Mouse (Mus musculus) embryonic facial prominence, embryonic 11.5 days (tissue): ENCODE results near the gene Abraxas2. TPM values are rescaled to one million over a fixed set of nuclear protein-coding genes. Genes with fewer than 3 reads are reported as not detected.

Experiments used
- ATAC-seq: fragments of 200-750 bp; cut with Nextera tagmentation; replicated peaks from 2 replicates; pipeline ENCODE4 v1.8.0; 2017; ENCODE audit warnings: low read depth; ENCODE audit not compliant: insufficient number of reproducible peaks, low FRiP score, low TSS enrichment
- DNase-seq: peaks from one replicate; pipeline ENCODE4 v3.0.0-alpha.2; 2015; ENCODE audit warnings: low spot score
- H3K27ac ChIP-seq: fragments of 300-500 bp; sonication (generic); replicated peaks from 2 replicates; pipeline ENCODE4 v1.5.1; 2014; ENCODE audit warnings: mild to moderate bottlenecking, low read depth, low read length, control low read depth
- H3K27me3 ChIP-seq: fragments of 300-500 bp; sonication (generic); 2 replicates; pipeline ENCODE4 v1.6.1; 2014; ENCODE audit warnings: mild to moderate bottlenecking, low read length, moderate library complexity, mixed read lengths; ENCODE audit not compliant: control insufficient read depth, insufficient read depth
- H3K36me3 ChIP-seq: fragments of 300-500 bp; sonication (generic); replicated peaks from 2 replicates; pipeline ENCODE4 v1.6.1; 2014; ENCODE audit warnings: low read depth, mild to moderate bottlenecking, low read length, moderate library complexity, mixed read lengths; ENCODE audit not compliant: control insufficient read depth, insufficient read depth
- H3K4me1 ChIP-seq: fragments of 300-500 bp; sonication (generic); 2 replicates; pipeline ENCODE4 v1.6.1; 2014; ENCODE audit warnings: low read length, mixed read lengths; ENCODE audit not compliant: control insufficient read depth, insufficient read depth
- H3K4me2 ChIP-seq: fragments of 300-500 bp; sonication (generic); 2 replicates; pipeline ENCODE4 v1.6.1; 2014; ENCODE audit warnings: low read depth, mild to moderate bottlenecking, control low read depth, low read length, moderate library complexity
- H3K4me3 ChIP-seq: fragments of 300-500 bp; sonication (generic); 2 replicates; pipeline ENCODE4 v1.5.1; 2014; ENCODE audit warnings: low read depth, low read length, control low read depth
- H3K9ac ChIP-seq: fragments of 300-500 bp; sonication (generic); replicated peaks from 2 replicates; pipeline ENCODE4 v1.6.1; 2014; ENCODE audit warnings: mild to moderate bottlenecking, control low read depth, low read length
- H3K9me3 ChIP-seq: fragments of 300-500 bp; sonication (generic); replicated peaks from 2 replicates; pipeline ENCODE4 v1.6.1; 2016; ENCODE audit warnings: mild to moderate bottlenecking, low read length, inconsistent platforms, mixed read lengths; ENCODE audit not compliant: control insufficient read depth
- WGBS: fragments of 180-500 bp; shearing (Covaris S2); extraction: QIAGEN DNeasy Blood & Tissue Kit; methylation state at CpG from one replicate; pipeline ENCODE4 v1.1.7; 2014; 5-methylcytosine and 5-hydroxymethylcytosine counted together
- polyA plus RNA-seq: library from polyadenylated mRNA; unstranded; fragments of >200 nt; fragmentation: Nextera tagmentation; extraction: Ambion mirVana; gene quantifications from 2 replicates; pipeline ENCODE4 v1.2.1, GENCODE M21; 2014

Gene Abraxas2
- polyA plus RNA-seq, 1 experiment from 2014 or later: 41.3 TPM

DNA sequence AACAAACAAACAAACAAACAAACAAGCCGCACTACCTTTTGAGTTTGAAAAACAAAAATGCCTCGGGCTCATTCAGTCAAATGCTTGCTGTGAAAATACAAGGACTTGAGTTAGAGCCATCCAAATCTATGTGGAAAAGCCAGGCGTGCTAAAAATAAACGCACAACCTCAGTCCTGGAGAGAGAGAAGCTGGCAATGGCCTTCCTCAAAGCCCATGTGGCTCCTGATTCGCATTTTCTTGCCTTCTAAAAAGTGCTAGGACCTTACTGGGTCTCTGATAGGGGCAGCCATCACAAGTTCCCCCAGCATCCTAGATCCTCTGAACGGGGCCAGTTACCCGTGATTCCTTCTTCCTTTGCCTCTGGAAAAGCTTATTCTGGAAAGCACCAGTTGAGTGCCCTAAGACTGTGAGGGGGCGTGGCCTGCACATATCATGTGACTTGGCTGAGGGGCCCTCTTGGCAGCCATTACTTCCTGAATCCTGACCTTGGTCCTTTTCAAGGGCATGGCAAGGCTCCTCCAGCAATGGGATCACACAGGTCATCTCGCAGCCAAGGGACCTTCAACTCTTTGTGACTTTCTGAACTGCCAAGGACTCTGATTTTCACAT lies 37.3 kb downstream of the Abraxas2 start:
- H3K27me3 ChIP-seq: no peaks in the 10 kb centered on the region
- no peak overlapping the region for H3K4me2 ChIP-seq
- H3K4me3 ChIP-seq: no peak overlapping the region
- 87% methylated on average over 9 of the region's 9 CpGs for WGBS
- H3K36me3 ChIP-seq: no peaks in the 10 kb centered on the region
- ATAC-seq: no peak
- H3K9ac ChIP-seq: no peak overlapping the region
- H3K4me1 ChIP-seq: no peaks in the 10 kb centered on the region
- H3K27ac ChIP-seq: no peak overlapping the region
- no peaks in the 10 kb centered on the region for H3K9me3 ChIP-seq
- no peak for DNase-seq

DNA sequence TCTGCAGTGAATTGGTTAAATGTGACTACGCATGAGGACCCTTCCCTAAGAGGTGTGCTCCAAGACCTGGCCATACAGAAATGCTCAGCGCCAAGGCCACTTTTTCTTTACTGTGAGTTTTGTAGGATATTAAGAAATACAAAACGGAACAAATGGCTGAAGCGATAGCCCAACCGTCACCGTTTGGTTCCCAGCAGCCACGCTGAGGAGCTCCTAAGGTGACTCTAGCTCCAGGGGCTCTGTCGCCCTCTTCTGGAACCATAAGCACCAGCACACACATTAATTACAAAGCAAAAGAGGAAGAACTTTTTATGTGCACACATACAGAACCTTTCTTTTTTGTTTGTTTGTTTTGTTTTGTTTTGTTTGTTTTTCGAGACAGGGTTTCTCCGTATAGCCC lies 38.2 kb downstream of the Abraxas2 start:
- 82% methylated on average over 10 of the region's 10 CpGs for WGBS
- Histone ChIP-seq H3K9ac (no peak overlapping the region), H3K27ac (no peak overlapping the region), H3K36me3 (no peaks in the 10 kb centered on the region), H3K27me3 (no peaks in the 10 kb centered on the region), H3K4me1 (no peaks in the 10 kb centered on the region), H3K9me3 (no peaks in the 10 kb centered on the region), H3K4me2 (no peak overlapping the region), H3K4me3 (no peak overlapping the region)
- ATAC-seq: no peak
- no peak for DNase-seq

DNA sequence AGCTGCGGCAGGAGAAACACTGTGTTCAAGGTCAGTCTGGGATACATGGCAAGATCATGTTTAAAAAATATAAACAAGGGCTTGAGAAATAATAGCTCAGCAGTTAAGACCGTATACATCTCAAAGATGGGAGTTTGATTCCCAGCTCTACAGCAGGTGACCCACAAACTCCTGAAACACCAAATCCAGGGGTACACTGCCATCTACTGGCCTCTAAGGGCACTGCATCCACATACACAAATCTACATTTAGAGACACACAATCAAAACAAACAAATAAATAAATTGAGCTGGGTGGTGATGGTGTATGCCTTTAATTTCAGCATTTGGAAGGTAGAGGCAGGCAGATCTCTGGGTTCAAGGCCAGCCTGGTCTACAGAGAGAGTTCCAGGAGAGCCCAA lies 39.2 kb downstream of the Abraxas2 start:
- ATAC-seq (no peak), DNase-seq (peak; percentile 23)
- no peaks in the 10 kb centered on the region for H3K4me1 ChIP-seq
- H3K9ac ChIP-seq: no peak overlapping the region
- no peaks in the 10 kb centered on the region for H3K9me3 ChIP-seq
- no peak overlapping the region for H3K4me3 ChIP-seq
- 90% methylated on average over 2 of the region's 2 CpGs for WGBS
- no peaks in the 10 kb centered on the region for H3K27me3 ChIP-seq
- H3K36me3 ChIP-seq: no peaks in the 10 kb centered on the region
- no peak overlapping the region for H3K4me2 ChIP-seq
- H3K27ac ChIP-seq: no peak overlapping the region

DNA sequence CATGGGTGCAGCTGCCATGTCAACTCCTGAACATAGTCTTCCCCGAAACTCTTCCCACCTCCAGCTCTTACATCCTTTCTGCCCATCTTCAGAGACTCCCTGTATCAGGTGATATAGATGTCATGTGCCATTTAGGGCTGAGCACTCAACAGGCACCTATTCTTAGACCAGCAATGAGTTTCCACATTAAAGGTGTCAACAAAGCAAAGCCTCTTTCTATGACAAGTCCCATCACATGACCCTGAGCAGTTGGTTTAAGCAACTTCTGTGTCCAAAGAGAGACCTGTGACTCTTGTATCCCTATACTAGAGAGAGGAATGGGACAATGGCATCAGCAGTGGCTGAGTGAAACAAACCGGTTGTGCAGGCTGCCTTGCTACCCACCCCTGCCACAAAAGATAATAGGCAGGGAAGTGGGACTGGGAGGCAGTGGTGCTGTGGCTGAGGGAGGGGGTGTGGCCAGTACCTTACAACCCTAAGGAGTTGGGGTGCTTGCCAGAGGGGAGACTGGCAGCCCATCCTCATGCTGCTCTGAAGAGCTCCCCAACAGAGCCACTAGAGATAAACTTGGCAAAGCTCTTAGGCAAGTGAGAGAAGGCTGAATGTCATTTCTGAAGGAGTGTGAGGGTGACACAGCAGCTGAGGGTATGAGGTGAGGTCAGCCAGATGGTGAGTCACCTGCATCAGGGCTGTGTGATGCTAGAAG lies 42.0 kb downstream of the Abraxas2 start:
- no peak for ATAC-seq
- H3K4me3 ChIP-seq: no peak overlapping the region
- 56% methylated on average over 2 of the region's 2 CpGs for WGBS

DNA sequence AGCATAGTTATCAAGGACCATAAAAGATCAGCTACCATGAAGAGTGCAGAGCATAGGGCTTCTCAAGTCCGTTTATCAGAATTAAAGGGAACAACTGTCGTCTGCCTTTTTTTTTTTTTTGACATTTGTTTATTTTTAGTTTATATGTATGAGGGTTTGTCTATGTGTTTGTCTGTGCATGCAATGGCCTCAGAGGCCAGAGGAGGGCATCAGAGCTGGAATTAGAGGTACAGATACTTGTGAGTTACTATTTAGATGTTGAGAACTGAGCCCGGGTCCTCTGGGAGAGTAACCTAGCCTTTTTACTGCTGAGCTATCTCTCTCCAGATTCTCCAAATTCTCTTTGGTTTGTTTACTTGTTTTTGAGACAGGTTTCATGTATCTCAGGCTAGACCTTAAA lies 44.8 kb downstream of the Abraxas2 start:
- Histone ChIP-seq H3K36me3 (no peaks in the 10 kb centered on the region), H3K4me2 (no peak overlapping the region), H3K27ac (no peak overlapping the region), H3K4me3 (no peak overlapping the region), H3K4me1 (no peaks in the 10 kb centered on the region), H3K9me3 (no peaks in the 10 kb centered on the region), H3K27me3 (no peaks in the 10 kb centered on the region), H3K9ac (no peak overlapping the region)
- ATAC-seq: no peak
- 81% methylated on average over 3 of the region's 3 CpGs for WGBS
- DNase-seq: no peak

More for the DNA sequence above, 42.0 kb downstream of the Abraxas2 start:
- H3K9me3 ChIP-seq: no peaks in the 10 kb centered on the region
- DNase-seq: no peak
- H3K9ac ChIP-seq: no peak overlapping the region
- no peak overlapping the region for H3K4me2 ChIP-seq
- H3K4me1 ChIP-seq: no peaks in the 10 kb centered on the region
- H3K27ac ChIP-seq: no peak overlapping the region
- no peaks in the 10 kb centered on the region for H3K27me3 ChIP-seq
- no peaks in the 10 kb centered on the region for H3K36me3 ChIP-seq

DNA sequence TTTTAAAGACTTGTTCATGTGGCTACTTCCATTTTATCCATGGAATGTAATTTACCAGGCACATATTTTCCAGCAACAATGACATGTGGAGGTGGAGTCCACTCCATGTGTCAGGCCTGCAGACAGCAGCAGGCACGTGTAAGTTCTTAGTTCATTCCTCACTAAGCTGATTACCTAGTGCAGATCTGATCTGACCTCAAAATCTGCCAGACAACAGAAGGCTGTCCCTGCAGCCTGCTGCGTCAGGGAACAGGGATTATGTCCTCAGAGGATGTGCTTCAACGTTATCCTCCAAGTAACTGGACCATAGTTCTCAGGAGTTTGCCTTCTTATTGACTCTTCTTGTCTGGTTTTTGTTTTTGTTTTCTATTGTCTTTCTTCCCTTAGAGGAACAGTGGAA lies 62.9 kb downstream of the Abraxas2 start:
- no peaks in the 10 kb centered on the region for H3K36me3 ChIP-seq
- ATAC-seq: no peak
- DNase-seq: no peak
- H3K27me3 ChIP-seq: no peaks in the 10 kb centered on the region
- H3K4me3 ChIP-seq: no peak overlapping the region
- no peak overlapping the region for H3K4me2 ChIP-seq
- no peak overlapping the region for H3K27ac ChIP-seq
- H3K9ac ChIP-seq: no peak overlapping the region
- 46% methylated on average over 3 of the region's 3 CpGs for WGBS
- H3K9me3 ChIP-seq: no peaks in the 10 kb centered on the region; the same call in 1 of the 2 replicates
- no peaks in the 10 kb centered on the region for H3K4me1 ChIP-seq

DNA sequence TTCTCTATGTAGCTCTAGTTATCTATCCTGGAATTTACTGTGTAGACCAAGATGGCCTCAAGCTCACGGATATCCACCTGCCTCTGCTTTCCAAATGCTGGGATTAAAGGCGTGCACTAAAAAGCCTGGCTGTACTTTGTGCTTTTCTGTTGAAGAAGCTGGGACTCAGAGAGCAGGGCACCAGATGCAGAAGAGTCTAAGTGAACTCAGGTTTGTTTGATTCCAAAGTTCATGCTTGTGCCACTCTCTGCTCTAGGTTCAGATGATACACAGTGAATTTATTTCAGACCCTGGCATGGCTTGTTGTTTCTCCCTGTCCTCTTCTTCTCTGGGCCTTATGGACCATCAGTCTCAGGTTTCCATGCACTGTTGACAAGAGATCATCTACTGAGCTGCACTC lies 66.2 kb downstream of the Abraxas2 start:
- Histone ChIP-seq H3K9me3 (no peaks in the 10 kb centered on the region), H3K4me2 (no peak overlapping the region), H3K9ac (no peak overlapping the region), H3K27me3 (no peaks in the 10 kb centered on the region), H3K4me1 (no peaks in the 10 kb centered on the region), H3K4me3 (no peak overlapping the region), H3K36me3 (no peaks in the 10 kb centered on the region), H3K27ac (no peak overlapping the region)
- no peak for DNase-seq
- WGBS: 81% methylated on average over 2 of the region's 2 CpGs
- no peak for ATAC-seq

DNA sequence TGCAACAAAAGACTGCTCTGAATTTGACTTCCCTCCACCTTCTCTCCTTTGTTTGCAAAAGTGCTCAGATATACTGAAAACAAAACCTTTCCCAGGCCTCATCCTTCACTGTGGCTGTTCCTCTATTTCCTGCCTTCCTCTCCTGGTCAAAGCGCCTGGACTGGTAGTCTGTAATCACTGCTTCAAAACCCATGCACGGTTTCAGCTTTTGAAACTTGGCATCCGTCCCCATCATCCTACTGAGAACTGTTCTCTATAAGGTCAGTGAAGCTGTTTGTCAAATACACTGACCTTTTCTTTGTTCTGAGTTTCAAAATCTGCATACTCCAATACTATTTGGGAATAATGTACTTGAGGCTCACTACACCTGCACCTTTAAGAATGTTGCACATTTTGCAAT lies 68.2 kb downstream of the Abraxas2 start:
- Histone ChIP-seq H3K9me3 (no peaks in the 10 kb centered on the region), H3K4me1 (no peaks in the 10 kb centered on the region), H3K36me3 (no peaks in the 10 kb centered on the region), H3K4me3 (no peak overlapping the region), H3K27me3 (no peaks in the 10 kb centered on the region), H3K9ac (no peak overlapping the region), H3K4me2 (no peak overlapping the region), H3K27ac (no peak overlapping the region)
- ATAC-seq: no peak
- DNase-seq: no peak
- WGBS: 70% methylated on average over 3 of the region's 3 CpGs
